Mouse (Mus musculus): Measurements from ENCODE around the gene Lap3. TPM values are rescaled to one million over a fixed set of nuclear protein-coding genes. Genes with fewer than 3 reads are reported as not detected.

The Lap3 gene
- total RNA-seq, 2 experiments from 2014 or later = 65.9 to 92.5 TPM

GRCm38 (mm10) chr5:45495429-45495975 is 2.3 kb downstream of the Lap3 start:
- no peak for DNase-seq (ENCODE audit: low spot score in 2 of 2)

DNA sequence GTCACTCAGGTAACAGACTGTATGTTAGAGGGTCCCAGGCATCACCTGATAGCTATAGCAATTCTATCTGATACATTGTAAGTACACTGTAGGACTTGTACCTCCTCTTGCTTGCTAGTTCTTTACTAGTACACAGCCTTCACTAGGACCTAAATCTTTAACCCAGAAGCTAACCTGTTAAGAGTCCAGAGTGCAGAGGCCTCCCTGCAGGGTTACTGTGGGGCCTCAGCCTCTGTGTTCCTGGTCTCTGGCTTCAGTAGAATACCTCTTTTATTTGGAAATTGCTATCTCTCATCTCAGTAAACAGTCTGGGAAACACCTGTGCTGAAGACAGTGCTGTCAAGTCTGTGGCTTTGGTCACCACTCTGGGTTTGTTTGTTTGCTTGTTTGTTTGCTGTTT is 2.9 kb downstream of the Lap3 start:
- DNase-seq (ENCODE audit: low spot score in 2 of 2) = no peak

- no peak for DNase-seq (ENCODE audit: low spot score in 2 of 2)
Measured at GRCm38 (mm10) chr5:45496479-45496878, 3.3 kb downstream of the Lap3 start.

DNA sequence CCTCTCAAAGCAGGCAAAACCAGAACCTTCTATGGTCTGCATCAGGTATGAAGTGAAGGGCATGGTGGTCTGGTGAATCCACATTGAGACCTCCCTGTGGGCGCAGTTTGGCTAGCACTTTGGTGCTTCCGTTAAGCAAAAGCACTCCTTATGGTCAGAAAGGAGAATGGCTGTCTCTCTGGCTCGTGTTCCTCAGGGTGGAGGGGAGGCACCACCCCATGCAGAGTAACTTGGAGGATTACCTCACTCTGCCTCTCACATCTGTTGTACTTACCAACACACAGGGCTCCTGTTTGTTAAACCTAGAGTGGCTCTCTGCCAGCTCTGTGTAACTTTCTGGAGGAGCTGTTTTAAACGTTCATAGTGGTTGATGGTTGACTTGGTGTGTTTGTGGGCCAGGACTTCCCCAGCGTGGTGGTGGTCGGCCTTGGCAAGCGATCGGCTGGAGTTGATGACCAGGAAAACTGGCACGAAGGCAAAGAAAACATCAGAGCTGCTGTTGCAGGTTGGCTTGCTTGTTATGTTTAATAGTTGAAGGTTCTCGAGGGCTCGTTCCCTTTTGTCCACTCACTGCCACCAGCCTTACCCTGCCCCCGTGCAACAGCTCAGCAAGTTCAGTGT is 3.9 kb downstream of the Lap3 start:
- DNase-seq (ENCODE audit: low spot score in 2 of 2) = no peak

- no peak for DNase-seq (ENCODE audit: low spot score in 2 of 2)
Measured at GRCm38 (mm10) chr5:45497564-45497963, 4.4 kb downstream of the Lap3 start.

GRCm38 (mm10) chr5:45510071-45510470 is 16.9 kb downstream of the Lap3 start:
- no peak for DNase-seq (ENCODE audit: low spot score in 2 of 2)

DNA sequence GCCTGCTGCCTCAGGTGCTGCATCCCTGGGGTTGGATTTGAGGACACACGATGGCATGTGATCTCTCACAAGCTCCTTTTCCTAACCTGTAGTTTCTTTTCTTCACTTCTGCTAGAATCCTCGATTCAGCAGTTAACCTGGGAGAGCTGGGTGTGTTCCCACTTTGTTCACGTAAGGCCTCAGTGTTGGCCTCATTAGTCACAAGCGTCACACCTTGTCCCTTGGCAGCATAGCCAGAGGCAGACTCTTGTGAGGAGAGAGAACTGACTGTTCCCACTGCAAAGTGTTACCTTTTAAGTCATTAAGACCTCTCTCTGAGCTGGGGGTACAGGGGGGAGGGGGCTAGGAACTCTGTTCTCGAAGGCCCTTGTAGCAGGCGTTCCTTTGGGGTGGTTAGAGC is 19.7 kb downstream of the Lap3 start:
- DNase-seq (ENCODE audit: low spot score in 2 of 2) = no peak

- DNase-seq (ENCODE audit: low spot score in 2 of 2) = no peak
Measured at GRCm38 (mm10) chr5:45513511-45513910, 20.3 kb downstream of the Lap3 start.

GRCm38 (mm10) chr5:45514599-45514998 is 21.4 kb downstream of the Lap3 start:
- DNase-seq (ENCODE audit: low spot score in 2 of 2) = no peak

- no peak for DNase-seq (ENCODE audit: low spot score in 2 of 2)
Measured at GRCm38 (mm10) chr5:45515151-45515743, 22.1 kb downstream of the Lap3 start.

GRCm38 (mm10) chr5:45519960-45520808 is 27.0 kb downstream of the Lap3 start, which contains the start of gene Med28:
Gene Med28, plus strand, starts transcription at chr5:45520229.
- DNase-seq (ENCODE audit: low spot score in 2 of 2) = peak; percentile 94 to 95

- DNase-seq (ENCODE audit: low spot score in 2 of 2) = no peak
Measured at GRCm38 (mm10) chr5:45520809-45521110, 27.6 kb downstream of the Lap3 start.

GRCm38 (mm10) chr5:45521601-45522000 is 28.4 kb downstream of the Lap3 start:
- no peak for DNase-seq (ENCODE audit: low spot score in 2 of 2)

DNA sequence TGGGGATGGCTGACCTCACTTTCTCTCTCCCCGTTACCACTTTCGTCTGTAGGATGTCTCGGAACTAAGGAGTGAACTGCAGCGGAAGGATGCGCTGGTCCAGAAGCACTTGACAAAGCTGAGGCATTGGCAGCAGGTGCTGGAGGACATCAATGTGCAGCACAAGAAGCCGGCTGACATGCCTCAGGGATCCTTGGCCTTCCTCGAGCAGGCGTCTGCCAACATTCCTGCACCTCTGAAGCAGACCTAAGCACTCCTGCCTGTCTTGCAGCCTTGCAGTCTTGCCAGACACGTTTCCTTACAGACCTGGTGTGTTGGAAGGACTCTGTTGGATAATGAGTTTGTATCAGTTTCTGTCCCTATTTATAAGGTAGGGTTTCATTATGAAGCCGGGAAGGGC is 31.9 kb downstream of the Lap3 start:
- no peak for DNase-seq (ENCODE audit: low spot score in 2 of 2)

DNA sequence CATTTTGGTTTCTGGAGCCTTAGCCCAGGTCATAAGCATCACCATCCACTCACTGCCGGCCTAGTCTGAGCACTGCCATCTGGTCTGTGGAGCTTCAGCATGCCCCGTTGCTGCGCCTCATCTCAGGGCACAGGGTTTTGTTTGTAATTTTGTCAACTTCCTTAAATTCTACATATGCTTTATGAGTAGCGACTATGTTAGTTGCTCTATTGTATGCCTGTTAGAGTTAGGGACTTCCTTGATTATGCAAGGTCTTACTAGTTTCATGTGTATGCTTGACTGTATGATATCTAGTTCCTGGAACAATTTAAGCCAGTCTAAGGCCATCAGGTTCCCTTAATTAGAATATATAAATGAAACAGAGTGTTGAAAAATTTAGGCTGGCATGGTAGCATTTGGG is 33.2 kb downstream of the Lap3 start:
- no peak for DNase-seq (ENCODE audit: low spot score in 2 of 2)

GRCm38 (mm10) chr5:45529696-45530095 is 36.5 kb downstream of the Lap3 start:
- DNase-seq (ENCODE audit: low spot score in 2 of 2) = peak in 1 of 2 experiments; percentile 10

DNA sequence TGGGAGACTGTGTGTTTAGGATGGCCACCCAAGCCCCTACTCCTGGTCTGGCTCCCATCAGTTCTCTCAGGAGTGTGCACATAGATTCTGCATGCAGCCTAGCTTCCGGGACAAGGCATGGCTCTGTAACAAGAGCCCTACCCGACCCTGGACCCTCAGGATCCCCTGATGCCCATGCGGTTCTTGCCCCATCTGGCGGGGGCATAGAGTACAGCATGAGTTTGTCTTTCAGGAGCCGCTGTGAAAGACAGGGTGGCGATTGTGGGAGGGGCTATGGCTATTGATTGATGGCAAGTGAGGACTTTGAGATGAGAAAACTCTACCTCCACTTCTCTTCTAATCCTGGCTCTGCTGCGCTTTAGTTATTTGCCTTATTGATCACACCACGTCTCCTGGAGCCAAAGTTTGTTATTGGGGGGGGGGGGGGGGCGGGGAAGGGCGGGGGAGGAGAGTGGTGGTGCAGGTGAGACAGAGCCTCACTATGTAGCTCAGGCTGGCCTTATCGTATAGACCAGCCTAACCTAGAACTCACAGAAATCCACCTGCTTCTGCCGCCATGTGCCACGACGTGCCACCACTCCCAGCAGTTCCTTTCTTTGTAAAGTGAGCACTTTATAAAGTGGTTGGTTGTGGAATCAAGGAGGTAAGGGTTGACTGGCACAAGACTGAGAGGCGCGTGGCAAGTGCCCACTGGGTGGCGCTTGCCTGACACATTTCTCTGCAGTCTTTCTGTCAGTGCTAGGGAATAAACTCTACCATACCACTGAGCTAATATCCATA is 41.3 kb downstream of the Lap3 start:
- DNase-seq (ENCODE audit: low spot score in 2 of 2) = peak; percentile 33 to 48

DNA sequence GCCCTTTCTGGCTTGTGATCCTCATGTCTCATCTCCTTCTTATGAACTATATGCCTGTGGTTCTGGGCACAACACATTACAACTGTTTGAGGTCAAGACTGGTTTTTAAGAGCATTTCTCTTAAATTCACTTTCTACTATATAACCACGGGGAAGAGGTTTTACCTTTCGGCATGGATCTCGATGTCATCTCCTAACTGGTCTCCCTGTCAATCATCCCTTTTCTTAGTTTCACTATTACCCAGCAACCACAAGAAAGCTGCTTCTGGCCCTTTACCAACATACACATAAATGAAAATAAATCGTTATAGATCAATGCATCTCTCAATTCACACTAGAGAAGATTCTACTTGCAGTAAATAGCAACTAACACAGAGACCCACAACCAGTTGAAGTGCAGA is 42.0 kb downstream of the Lap3 start:
- no peak for DNase-seq (ENCODE audit: low spot score in 2 of 2)

DNA sequence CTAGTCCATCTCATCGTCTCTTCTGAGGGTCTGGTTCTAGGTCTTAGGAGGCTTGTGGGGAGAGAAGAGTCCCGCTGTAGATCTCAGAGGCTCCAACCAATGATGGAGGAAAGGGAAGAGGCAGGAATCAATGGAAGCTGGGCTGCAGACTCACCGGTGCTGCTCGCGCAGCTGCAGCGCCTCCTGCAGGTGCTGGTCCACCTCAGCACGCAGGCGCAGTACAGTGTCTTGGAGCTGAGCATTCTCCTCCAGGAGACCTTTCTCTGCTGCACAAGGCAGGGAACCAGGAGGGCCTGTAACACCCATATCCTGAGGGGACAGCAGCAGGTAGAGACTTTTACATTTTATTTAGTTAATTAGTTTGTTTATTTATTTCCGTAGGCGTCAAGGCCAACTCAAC is 46.3 kb downstream of the Lap3 start:
- no peak for DNase-seq (ENCODE audit: low spot score in 2 of 2)

- DNase-seq (ENCODE audit: low spot score in 2 of 2) = no peak
Measured at GRCm38 (mm10) chr5:45543374-45543773, 50.2 kb downstream of the Lap3 start.

- no peak for DNase-seq (ENCODE audit: low spot score in 2 of 2)
Measured at GRCm38 (mm10) chr5:45549586-45549985, 56.4 kb downstream of the Lap3 start.
